Mouse (Mus musculus) intestine, embryonic 16.5 days (tissue): ENCODE results near the gene Elmo1. TPM values are rescaled to one million over a fixed set of nuclear protein-coding genes. Genes with fewer than 3 reads are reported as not detected.
A peak's percentile ranks its signal among the peaks of the same experiment; 100 is the strongest.

Source experiments
- ATAC-seq: fragments of 200-750 bp; cut with Nextera tagmentation; 2 replicates; pipeline ENCODE4 v1.8.0; 2017; ENCODE audit warnings: moderate TSS enrichment, moderate library complexity
- H3K27ac ChIP-seq: fragments of 300-500 bp; sonication (generic); 2 replicates; pipeline ENCODE4 v1.5.1; 2014; ENCODE audit warnings: mild to moderate bottlenecking, low read length
- H3K27me3 ChIP-seq: fragments of 300-500 bp; sonication (generic); replicated peaks from 2 replicates; pipeline ENCODE4 v1.6.1; 2014; ENCODE audit warnings: low read length, control low read depth, mixed read lengths; ENCODE audit not compliant: control insufficient read depth, insufficient read depth
- H3K36me3 ChIP-seq: fragments of 300-500 bp; sonication (generic); 2 replicates; pipeline ENCODE4 v1.6.1; 2014; ENCODE audit warnings: low read length, control low read depth; ENCODE audit not compliant: control insufficient read depth, insufficient read depth
- H3K4me1 ChIP-seq: fragments of 300-500 bp; sonication (generic); 2 replicates; pipeline ENCODE4 v1.6.1; 2014; ENCODE audit warnings: low read length, control low read depth, mixed read lengths; ENCODE audit not compliant: control insufficient read depth, insufficient read depth
- H3K4me2 ChIP-seq: fragments of 300-500 bp; sonication (generic); 2 replicates; pipeline ENCODE4 v1.6.1; 2014; ENCODE audit warnings: low read depth, low read length, control low read depth
- H3K4me3 ChIP-seq: fragments of 300-500 bp; sonication (generic); 2 replicates; pipeline ENCODE4 v1.5.1; 2014; ENCODE audit warnings: mild to moderate bottlenecking, low read length
- H3K9ac ChIP-seq: fragments of 300-500 bp; sonication (generic); 2 replicates; pipeline ENCODE4 v1.6.1; 2014; ENCODE audit warnings: low read depth, low read length
- H3K9me3 ChIP-seq: fragments of 300-500 bp; sonication (generic); 2 replicates; pipeline ENCODE4 v1.6.1; 2016; ENCODE audit warnings: low read length, control low read depth; ENCODE audit not compliant: control insufficient read depth
- WGBS: fragments of 180-500 bp; shearing (Covaris S2); extraction: QIAGEN DNeasy Blood & Tissue Kit; methylation state at CpG from one replicate; pipeline ENCODE4 v1.1.7; 2014; 5-methylcytosine and 5-hydroxymethylcytosine counted together
- polyA plus RNA-seq: library from polyadenylated mRNA; unstranded; fragments of >200 nt; fragmentation: Nextera tagmentation; extraction: Ambion mirVana; gene quantifications from 2 replicates; pipeline ENCODE4 v1.2.1, GENCODE M21; 2015

Elmo1 gene
- polyA plus RNA-seq, 1 experiment from 2014 or later = 14.4 TPM

GRCm38 (mm10) chr13:20116868-20117510, 26.6 kb downstream of the Elmo1 start:
- 0 out of 2 replicates have a peak overlapping the region, but pooled peaks have one; percentile 10 for H3K4me2 ChIP-seq
- no peaks in the 10 kb centered on the region for H3K36me3 ChIP-seq
- H3K4me1 ChIP-seq = peaks cover 43% of the 10 kb centered on the region
- H3K9ac ChIP-seq = no peak overlapping the region
- no peaks in the 10 kb centered on the region for H3K27me3 ChIP-seq
- no peak overlapping the region for H3K4me3 ChIP-seq
- 42% methylated on average over 1 of the region's 1 CpGs for WGBS
- H3K9me3 ChIP-seq = no peaks in the 10 kb centered on the region
- peak; percentile 82 for ATAC-seq
- no peak overlapping the region; the same call in 1 of the 2 replicates for H3K27ac ChIP-seq

GRCm38 (mm10) chr13:20117691-20118090, 27.3 kb downstream of the Elmo1 start:
- ATAC-seq = no peak
- H3K4me2 ChIP-seq = no peak overlapping the region
- H3K4me3 ChIP-seq = no peak overlapping the region
- H3K36me3 ChIP-seq = no peaks in the 10 kb centered on the region
- WGBS = 29% methylated on average over 1 of the region's 1 CpGs
- no peaks in the 10 kb centered on the region for H3K9me3 ChIP-seq
- peaks cover 46% of the 10 kb centered on the region for H3K4me1 ChIP-seq
- no peak overlapping the region for H3K9ac ChIP-seq
- H3K27me3 ChIP-seq = no peaks in the 10 kb centered on the region
- H3K27ac ChIP-seq = no peak overlapping the region

GRCm38 (mm10) chr13:20118909-20119308, 28.5 kb downstream of the Elmo1 start:
- no peak overlapping the region for H3K4me2 ChIP-seq
- no peak overlapping the region for H3K27ac ChIP-seq
- H3K27me3 ChIP-seq = no peaks in the 10 kb centered on the region
- no peak overlapping the region for H3K4me3 ChIP-seq
- no peak for ATAC-seq
- 83% methylated on average over 7 of the region's 7 CpGs for WGBS
- H3K4me1 ChIP-seq = peaks cover 48% of the 10 kb centered on the region
- no peak overlapping the region for H3K9ac ChIP-seq
- no peaks in the 10 kb centered on the region for H3K9me3 ChIP-seq
- no peaks in the 10 kb centered on the region for H3K36me3 ChIP-seq

- Histone ChIP-seq H3K4me1 (peaks cover 38% of the 10 kb centered on the region), H3K27me3 (no peaks in the 10 kb centered on the region), H3K27ac (peak overlapping the region; percentile 38; the same call in 1 of the 2 replicates), H3K36me3 (no peaks in the 10 kb centered on the region), H3K9me3 (no peaks in the 10 kb centered on the region), H3K4me3 (no peak overlapping the region), H3K4me2 (no peak overlapping the region), H3K9ac (no peak overlapping the region)
- 56% methylated on average over 5 of the region's 5 CpGs for WGBS
- no peak for ATAC-seq
Measured at GRCm38 (mm10) chr13:20120723-20121122, 30.3 kb downstream of the Elmo1 start.

GRCm38 (mm10) chr13:20121385-20122043, 31.1 kb downstream of the Elmo1 start:
- no peak for ATAC-seq

DNA sequence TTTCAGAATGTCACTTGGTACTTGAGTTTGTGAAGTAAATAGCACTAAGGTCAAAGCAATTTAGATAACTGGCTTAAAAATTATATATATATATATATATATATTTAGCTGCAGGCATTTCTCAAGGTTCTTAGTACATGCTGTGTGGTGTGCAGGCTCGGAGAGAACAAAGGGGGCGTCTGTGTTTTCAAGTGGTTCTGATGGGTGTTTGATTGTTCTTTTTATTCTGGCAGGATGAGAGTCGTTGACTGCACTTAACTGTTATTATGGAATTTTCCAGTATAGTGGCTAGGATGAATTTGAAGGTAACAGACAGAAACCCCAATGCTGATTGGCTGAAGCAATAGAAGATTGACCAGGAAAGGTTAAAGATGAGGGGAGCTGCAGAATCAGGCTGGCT, 33.6 kb downstream of the Elmo1 start:
- Histone ChIP-seq H3K9ac (no peak overlapping the region), H3K4me1 (peaks cover 37% of the 10 kb centered on the region), H3K36me3 (no peaks in the 10 kb centered on the region), H3K9me3 (no peaks in the 10 kb centered on the region), H3K27ac (peak overlapping the region; percentile 6), H3K4me3 (no peak overlapping the region), H3K27me3 (no peaks in the 10 kb centered on the region), H3K4me2 (peak overlapping the region; percentile 45)
- WGBS = 34% methylated on average over 3 of the region's 3 CpGs
- no peak for ATAC-seq

More at GRCm38 (mm10) chr13:20121385-20122043, 31.1 kb downstream of the Elmo1 start:
- no peak overlapping the region for H3K4me3 ChIP-seq
- H3K9ac ChIP-seq = no peak overlapping the region
- H3K27ac ChIP-seq = peak overlapping the region; percentile 42; the same call in 1 of the 2 replicates
- H3K4me1 ChIP-seq = peaks cover 32% of the 10 kb centered on the region
- no peaks in the 10 kb centered on the region for H3K36me3 ChIP-seq
- no peaks in the 10 kb centered on the region for H3K9me3 ChIP-seq
- WGBS = 62% methylated on average over 8 of the region's 8 CpGs
- H3K27me3 ChIP-seq = no peaks in the 10 kb centered on the region
- H3K4me2 ChIP-seq = no peak overlapping the region

- H3K27ac ChIP-seq = peak overlapping the region; percentile 85
- peaks cover 38% of the 10 kb centered on the region for H3K4me1 ChIP-seq
- no peaks in the 10 kb centered on the region for H3K9me3 ChIP-seq
- H3K36me3 ChIP-seq = no peaks in the 10 kb centered on the region
- H3K9ac ChIP-seq = no peak overlapping the region
- ATAC-seq = peak; percentile 85
- H3K4me2 ChIP-seq = peak overlapping the region; percentile 45
- peak overlapping the region; percentile 28 for H3K4me3 ChIP-seq
- H3K27me3 ChIP-seq = no peaks in the 10 kb centered on the region
- WGBS = 51% methylated on average over 7 of the region's 7 CpGs
Measured at GRCm38 (mm10) chr13:20124965-20125364, 34.6 kb downstream of the Elmo1 start.

- ATAC-seq = peak; percentile 43
- 71% methylated on average over 10 of the region's 10 CpGs for WGBS
- Histone ChIP-seq H3K9me3 (no peaks in the 10 kb centered on the region), H3K27me3 (no peaks in the 10 kb centered on the region), H3K36me3 (no peaks in the 10 kb centered on the region), H3K4me1 (peaks cover 34% of the 10 kb centered on the region), H3K4me2 (peak overlapping the region; percentile 42), H3K4me3 (no peak overlapping the region), H3K27ac (peak overlapping the region; percentile 85), H3K9ac (no peak overlapping the region)
Measured at GRCm38 (mm10) chr13:20125845-20126244, 35.4 kb downstream of the Elmo1 start.

DNA sequence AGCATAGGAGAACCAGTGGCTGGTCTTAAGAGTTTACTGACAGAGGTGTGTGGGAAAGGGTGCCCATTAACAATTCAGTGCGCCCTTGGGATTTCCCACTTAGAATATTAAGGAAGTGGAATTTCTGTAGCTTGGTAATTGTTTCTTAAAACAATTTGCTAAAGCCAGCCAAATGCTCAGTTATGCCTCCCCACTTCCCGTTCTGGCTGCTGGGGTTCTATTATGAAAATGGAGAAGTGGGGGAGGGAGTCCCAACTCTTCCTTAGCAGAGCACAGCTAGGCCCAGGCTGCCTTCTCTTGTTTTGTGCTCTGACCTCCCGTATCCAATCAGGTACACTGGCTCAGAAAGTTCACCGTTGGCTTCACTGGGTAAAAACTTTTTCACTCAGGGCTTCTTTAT, 37.2 kb downstream of the Elmo1 start:
- no peak overlapping the region for H3K4me2 ChIP-seq
- peak overlapping the region; percentile 13; the same call in 1 of the 2 replicates for H3K27ac ChIP-seq
- no peaks in the 10 kb centered on the region for H3K36me3 ChIP-seq
- WGBS = 71% methylated on average over 4 of the region's 4 CpGs
- H3K9me3 ChIP-seq = no peaks in the 10 kb centered on the region
- H3K9ac ChIP-seq = no peak overlapping the region
- no peak overlapping the region for H3K4me3 ChIP-seq
- peaks cover 25% of the 10 kb centered on the region for H3K4me1 ChIP-seq
- no peak for ATAC-seq
- H3K27me3 ChIP-seq = no peaks in the 10 kb centered on the region
